Comparison of ENCODE assay signal across 11 mouse cellular contexts in genomic region chr15:79525979-79526768, GRCm38 (mm10). TPM values are rescaled to one million over a fixed set of nuclear protein-coding genes. Genes with fewer than 3 reads are reported as not detected.
DNase-seq lines count a peak whose midpoint lies in the region; ATAC-seq and TF ChIP-seq lines count a peak whose summit lies in the region.
"Had no signal": no experiment of that assay in that cellular context is flagged by ENCODE, and none has a peak within 500 bp of the region (broad histone marks: within the 10 kb centered on the region; RNA-seq: fewer than 3 reads in every experiment).

No protein-coding gene starts in this region.

- no peak overlapping the region for H3K4me2 ChIP-seq in stomach, postnatal 0 days (replicated peaks; ENCODE audit: low read depth)

- H3K27ac ChIP-seq in kidney, adult 2 months (ENCODE audit: insufficient read depth, low read depth, low read length): no peak overlapping the region
- H3K27ac ChIP-seq in stomach, postnatal 0 days (replicated peaks): no peak overlapping the region
- no peak overlapping the region for H3K27ac ChIP-seq in thymus, adult 2 months (ENCODE audit: control insufficient read depth, insufficient read depth, low read length)
- H3K27ac ChIP-seq: macrophage had no signal

- peaks cover 11% of the 10 kb centered on the region for H3K36me3 ChIP-seq in kidney, adult 2 months (ENCODE audit: control insufficient read depth, insufficient read depth, low read length)
- peaks cover 29% of the 10 kb centered on the region for H3K36me3 ChIP-seq in stomach, postnatal 0 days (ENCODE audit: control insufficient read depth, insufficient read depth, low read length)
- H3K36me3 ChIP-seq in thymus, adult 2 months (ENCODE audit: control insufficient read depth, insufficient read depth, low read length): peaks cover 38% of the 10 kb centered on the region

- H3K4me3 ChIP-seq in kidney, adult 2 months (ENCODE audit: insufficient read depth, low read depth, low read length): no peak overlapping the region
- H3K4me3 ChIP-seq in stomach, postnatal 0 days (ENCODE audit: low read depth, low read length): no peak overlapping the region
- no peak overlapping the region for H3K4me3 ChIP-seq in thymus, adult 2 months (ENCODE audit: control insufficient read depth, insufficient read depth, low read length)

- peaks cover 3% of the 10 kb centered on the region; the same call in 1 of the 2 replicates for H3K4me1 ChIP-seq in kidney, adult 2 months (ENCODE audit: control insufficient read depth, insufficient read depth, low read length)
- H3K4me1 ChIP-seq in stomach, postnatal 0 days (replicated peaks; ENCODE audit: control insufficient read depth, insufficient read depth): no peaks in the 10 kb centered on the region
- no peaks in the 10 kb centered on the region for H3K4me1 ChIP-seq in thymus, adult 2 months (replicated peaks; ENCODE audit: control insufficient read depth, insufficient read depth, low read length)

- H3K9me3 ChIP-seq in stomach, postnatal 0 days (ENCODE audit: control insufficient read depth, low read length): no peaks in the 10 kb centered on the region

- intact Hi-C loops in heart, postnatal 14 days (cut with DNase I): no loop called here

- 49% methylated on average over 9 of the region's 9 CpGs for WGBS in kidney, adult 2 months
- 55% methylated on average over 9 of the region's 9 CpGs for WGBS in stomach, postnatal 0 days
- 83% methylated on average over 9 of the region's 9 CpGs for WGBS in thymus, adult 2 months

- TF ChIP-seq POLR2A in kidney, adult 2 months (IDR thresholded peaks at IDR 0.05; ENCODE audit: low read depth, low read length): no peak
- no peak for TF ChIP-seq POLR2A in thymus, adult 2 months (IDR thresholded peaks at IDR 0.05; ENCODE audit: control insufficient read depth, extremely low read depth, insufficient read depth, low read length, poor library complexity)

- H3K27me3 ChIP-seq in kidney, adult 2 months (replicated peaks; ENCODE audit: control insufficient read depth, insufficient read depth, low read length): no peaks in the 10 kb centered on the region
- H3K27me3 ChIP-seq in stomach, postnatal 0 days (ENCODE audit: control insufficient read depth, insufficient read depth, low read length): no peaks in the 10 kb centered on the region
- no peaks in the 10 kb centered on the region for H3K27me3 ChIP-seq in thymus, adult 2 months (ENCODE audit: control insufficient read depth, insufficient read depth, low read length)
- H3K27me3 ChIP-seq: Patski had no signal

- H3K9ac ChIP-seq in stomach, postnatal 0 days (ENCODE audit: low read length): no peak overlapping the region

- ATAC-seq in stomach, postnatal 0 days (ENCODE audit: low FRiP score, low TSS enrichment): no peak; the same call in 1 of the 2 replicates
- ATAC-seq: Patski had no signal

- no peak for TF ChIP-seq EP300 in stomach, postnatal 0 days (optimal IDR thresholded peaks at IDR 0.05)

- no peak for TF ChIP-seq CTCF in kidney, adult 2 months (conservative IDR thresholded peaks at IDR 0.05; ENCODE audit: insufficient read depth, insufficient read length, low read depth, low read length)
- TF ChIP-seq CTCF in stomach, postnatal 0 days (IDR thresholded peaks at IDR 0.05; ENCODE audit: low read depth): peak; percentile 26; the same call in 1 of the 2 replicates
- no peak for TF ChIP-seq CTCF in thymus, adult 2 months (IDR thresholded peaks at IDR 0.05; ENCODE audit: borderline replicate concordance, control insufficient read depth, extremely low read depth, insufficient read depth, low read length, poor library complexity)

- DNase-seq in kidney, adult 2 months: peak; percentile 26
- no peak for DNase-seq in kidney, adult 18-20 months
- DNase-seq in urinary bladder, adult 2 months (ENCODE audit: low spot score): peak; percentile 18
- DNase-seq in urinary bladder, adult 18-20 months (ENCODE audit: low spot score in 2 of 2): no peak
- peak; percentile 47 to 51 for DNase-seq in heart, postnatal 14 days
- DNase-seq in stomach, postnatal 0 days (ENCODE audit: low spot score): no peak
- DNase-seq in thymus, adult 2 months: no peak
- DNase-seq in cerebellum, postnatal 36 days: no peak
- DNase-seq: thymus, postnatal 36 days had no signal

RNA-seq across cellular contexts. Expression of gene Kdelr3, which starts 10.0 kb away (rescaled TPM):
- polyA plus RNA-seq in kidney, adult 2 months (2012; rRNA removed): 5.9 and 7.8 TPM in 2 replicates
- 48.5 and 54.9 TPM in 2 replicates for polyA plus RNA-seq in urinary bladder, adult 2 months (2012; rRNA removed)
- total RNA-seq in heart, postnatal 14 days (2021): 10 to 100 TPM; 13.0 to 13.5 TPM
- polyA plus RNA-seq in stomach, postnatal 0 days (2015; fragmentation: Nextera tagmentation; extraction: Ambion mirVana): 65.8 and 81.7 TPM in 2 replicates
- polyA plus RNA-seq in thymus, adult 2 months (2012; rRNA removed): 2.0 and 3.4 TPM in 2 replicates
- polyA plus RNA-seq: macrophage had no signal

RNA-seq across cellular contexts. Expression of gene Ddx17, which starts 20.4 kb away (rescaled TPM):
- 148 and 160 TPM in 2 replicates for polyA plus RNA-seq in kidney, adult 2 months (2012; rRNA removed)
- polyA plus RNA-seq in urinary bladder, adult 2 months (2012; rRNA removed): 363 and 536 TPM in 2 replicates
- total RNA-seq in heart, postnatal 14 days (2021): 100 to 1,000 TPM; 156 to 161 TPM
- 15.5 and 17.1 TPM in 2 replicates for polyA plus RNA-seq in stomach, postnatal 0 days (2015; fragmentation: Nextera tagmentation; extraction: Ambion mirVana)
- polyA plus RNA-seq in thymus, adult 2 months (2012; rRNA removed): 526 and 554 TPM in 2 replicates

RNA-seq across cellular contexts. Expression of gene Kcnj4, which starts 21.1 kb away (rescaled TPM):
- 0.05 and 0.08 TPM in 2 replicates for polyA plus RNA-seq in kidney, adult 2 months (2012; rRNA removed)
- polyA plus RNA-seq in urinary bladder, adult 2 months (2012; rRNA removed): 0.04 and 0.07 TPM in 2 replicates
- under 1 TPM; 0.10 to 0.33 TPM for total RNA-seq in heart, postnatal 14 days (2021)
- polyA plus RNA-seq in stomach, postnatal 0 days (2015; fragmentation: Nextera tagmentation; extraction: Ambion mirVana): not detected in 2 replicates
- polyA plus RNA-seq in thymus, adult 2 months (2012; rRNA removed): not detected in 2 replicates
- polyA plus RNA-seq: macrophage had no signal

Comparison
In these comparisons a context has a peak if more than half of its experiments do, and no peak if none do; other contexts are left out.
1. DNase-seq: peak in kidney, adult 2 months (single experiment), urinary bladder, adult 2 months (single experiment) and heart, postnatal 14 days (2 of 2); none in kidney, adult 18-20 months (single experiment), urinary bladder, adult 18-20 months (0 of 2), stomach, postnatal 0 days (single experiment), thymus, adult 2 months (single experiment) and cerebellum, postnatal 36 days (0 of 2).